Mouse (Mus musculus) liver, embryonic 15.5 days (tissue): ENCODE measurements around the gene Hnf4a. TPM values are rescaled to one million over a fixed set of nuclear protein-coding genes. Genes with fewer than 3 reads are reported as not detected.
"Not testable (repeated sequence)": the region's sequence is repeated elsewhere in the genome, so short reads cannot be mapped to it uniquely, and the experiment has no call there.

Source experiments
- ATAC-seq: fragments of 200-750 bp; cut with Nextera tagmentation; 2 replicates; pipeline ENCODE4 v1.8.0; 2017; ENCODE audit warnings: moderate number of reproducible peaks, mild to moderate bottlenecking, moderate library complexity; ENCODE audit not compliant: insufficient read depth
- H3K27ac ChIP-seq: fragments of 300-500 bp; sonication (generic); replicated peaks from 2 replicates; pipeline ENCODE4 v1.5.1; 2015; ENCODE audit warnings: mild to moderate bottlenecking, inconsistent platforms
- H3K27me3 ChIP-seq: fragments of 300-500 bp; sonication (generic); 2 replicates; pipeline ENCODE4 v1.6.1; 2015; ENCODE audit warnings: mild to moderate bottlenecking, inconsistent platforms
- H3K36me3 ChIP-seq: fragments of 300-500 bp; sonication (generic); replicated peaks from 2 replicates; pipeline ENCODE4 v1.6.1; 2015; ENCODE audit warnings: moderate library complexity, mild to moderate bottlenecking, inconsistent platforms
- H3K4me1 ChIP-seq: fragments of 300-500 bp; sonication (generic); replicated peaks from 2 replicates; pipeline ENCODE4 v1.6.1; 2015; ENCODE audit warnings: inconsistent platforms
- H3K4me2 ChIP-seq: fragments of 300-500 bp; sonication (generic); 2 replicates; pipeline ENCODE4 v1.6.1; 2015; ENCODE audit warnings: moderate library complexity, mild to moderate bottlenecking, inconsistent platforms
- H3K4me3 ChIP-seq: fragments of 300-500 bp; sonication (generic); replicated peaks from 2 replicates; pipeline ENCODE4 v1.5.1; 2015; ENCODE audit warnings: mild to moderate bottlenecking, inconsistent platforms
- H3K9ac ChIP-seq: fragments of 300-500 bp; sonication (generic); 2 replicates; pipeline ENCODE4 v1.6.1; 2015; ENCODE audit warnings: moderate library complexity, mild to moderate bottlenecking, inconsistent platforms
- H3K9me3 ChIP-seq: fragments of 300-500 bp; sonication (generic); replicated peaks from 2 replicates; pipeline ENCODE4 v1.6.1; 2016; ENCODE audit warnings: inconsistent platforms
- WGBS: fragments of 180-500 bp; shearing (Covaris S2); methylation state at CpG from one replicate; pipeline ENCODE4 v1.1.7; 2015; ENCODE audit warnings: mixed read lengths; ENCODE audit not compliant: insufficient replicate concordance; 5-methylcytosine and 5-hydroxymethylcytosine counted together
- polyA plus RNA-seq: library from polyadenylated mRNA; unstranded; fragments of >200 nt; fragmentation: Nextera tagmentation; extraction: Ambion mirVana; gene quantifications from 2 replicates; pipeline ENCODE4 v1.2.1, GENCODE M21; 2015

Gene Hnf4a
- polyA plus RNA-seq: 17.0 and 19.0 TPM in 2 replicates

DNA sequence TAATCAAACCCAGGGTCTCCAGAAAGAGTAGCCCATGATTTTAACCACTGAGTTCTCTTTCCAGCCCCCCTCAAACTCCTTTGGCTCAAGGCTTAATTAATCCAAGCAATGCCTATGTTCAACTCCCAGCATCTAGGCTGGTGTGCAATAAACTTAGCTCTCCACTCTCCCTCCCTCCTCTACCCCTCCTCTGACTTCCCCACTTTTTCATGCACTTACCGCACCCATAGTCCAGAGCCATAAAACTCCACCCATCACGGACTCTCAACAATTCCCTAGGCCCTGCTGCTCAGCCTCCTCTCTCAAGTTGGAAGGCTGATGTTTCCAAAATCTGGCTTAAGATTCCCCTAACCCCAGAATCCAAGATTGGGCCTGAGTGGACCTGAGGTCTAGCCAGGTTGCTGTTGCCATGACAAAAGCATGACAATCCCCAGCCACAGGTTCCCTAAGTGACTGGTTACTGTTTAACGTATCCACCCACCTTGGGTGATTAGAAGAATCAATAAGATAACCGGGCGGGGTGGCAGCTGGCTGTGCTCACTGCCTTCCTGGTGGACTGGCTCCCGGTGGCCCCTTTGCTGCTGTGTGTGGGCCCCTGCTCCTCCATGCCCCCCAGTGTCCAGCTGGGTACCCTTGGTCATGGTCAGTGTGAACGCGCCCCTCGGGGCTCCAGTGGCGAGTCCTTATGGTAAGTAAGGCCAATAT lies at the start of gene Hnf4a:
TSS of gene Hnf4a (plus strand) at position 509 of the 705 bp plus-strand sequence.
- no peak within 1 kb of the TSS for H3K9ac ChIP-seq
- peak within 1 kb of the TSS; percentile 34 for H3K4me2 ChIP-seq
- peak within 1 kb of the TSS; percentile 49 for H3K4me3 ChIP-seq
- H3K36me3 ChIP-seq: no peaks in the 10 kb centered on the region
- no peaks in the 10 kb centered on the region for H3K27me3 ChIP-seq
- WGBS: 57% methylated on average over 10 of the region's 10 CpGs
- no peaks in the 10 kb centered on the region for H3K4me1 ChIP-seq
- peak; percentile 59 for ATAC-seq
- 0 out of 2 replicates have a peak within 1 kb of the TSS, but pooled peaks have one; percentile 33 for H3K27ac ChIP-seq
- H3K9me3 ChIP-seq: no peaks in the 10 kb centered on the region

DNA sequence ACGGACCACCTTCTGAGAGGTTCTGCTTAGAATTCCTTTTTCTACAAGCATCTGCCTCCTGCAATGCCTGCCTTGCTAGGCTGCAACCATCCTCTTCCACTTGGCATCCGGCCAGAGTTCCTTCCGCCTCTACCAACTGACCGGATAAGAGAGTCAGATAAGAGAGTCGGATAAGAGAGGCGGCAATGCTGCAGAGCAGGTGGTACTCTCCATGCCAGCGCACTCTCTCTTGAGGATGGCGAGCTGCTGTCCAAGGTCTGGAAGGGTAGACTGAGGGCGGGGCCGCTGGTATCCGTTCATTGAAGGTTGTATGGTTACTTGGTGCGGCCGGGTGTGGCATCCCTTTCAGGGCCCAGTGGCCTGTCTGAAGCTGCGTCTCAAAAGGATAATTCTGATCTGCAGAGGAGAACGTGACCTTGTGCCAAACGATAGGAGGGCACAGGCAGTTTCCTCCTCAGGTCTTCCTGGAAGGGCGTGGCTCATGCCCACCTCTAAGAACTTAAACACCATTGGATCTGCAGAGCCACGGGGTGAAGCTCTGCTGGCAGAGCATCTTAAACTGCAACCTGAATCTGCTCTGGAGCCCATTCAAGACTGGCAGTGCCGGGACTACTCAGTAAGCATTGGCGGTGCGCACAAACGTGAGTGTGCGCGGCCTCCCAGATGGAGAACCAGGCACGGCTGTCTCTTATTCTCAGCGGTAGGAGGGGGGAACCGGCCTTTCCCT lies 47.9 kb upstream of the Hnf4a start:
- no peak overlapping the region for H3K4me2 ChIP-seq
- H3K27ac ChIP-seq: no peak overlapping the region
- H3K4me1 ChIP-seq: peaks cover 4% of the 10 kb centered on the region; the same call in 1 of the 2 replicates
- no peaks in the 10 kb centered on the region for H3K9me3 ChIP-seq
- 35% methylated on average over 27 of the region's 27 CpGs for whole genome bisulfite sequencing
- no peaks in the 10 kb centered on the region for H3K36me3 ChIP-seq
- no peak overlapping the region for H3K9ac ChIP-seq
- ATAC-seq: no peak
- no peak overlapping the region for H3K4me3 ChIP-seq
- peaks cover 26% of the 10 kb centered on the region for H3K27me3 ChIP-seq

DNA sequence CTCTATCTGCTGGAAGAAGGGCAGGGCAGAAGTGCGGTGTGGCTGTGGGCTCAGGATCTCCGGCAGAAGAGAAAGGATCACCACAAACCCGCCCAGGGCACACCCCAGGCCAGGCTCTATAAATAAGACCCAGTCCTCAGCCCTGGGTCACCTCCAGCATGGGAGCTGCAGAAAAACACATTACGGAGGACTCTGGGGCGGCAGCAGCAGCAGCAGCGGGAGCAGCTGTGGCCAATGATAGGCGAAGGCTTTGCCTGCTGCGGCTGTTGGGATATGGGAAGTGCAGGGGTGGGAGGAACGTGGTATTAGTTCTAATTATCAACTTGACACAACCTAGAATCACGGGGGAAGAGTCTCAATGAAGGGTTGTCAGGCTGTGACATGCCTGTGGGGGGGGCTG lies 47.2 kb upstream of the Hnf4a start:
- WGBS: 37% methylated on average over 10 of the region's 10 CpGs
- Histone ChIP-seq H3K4me3 (no peak overlapping the region), H3K27me3 (peaks cover 26% of the 10 kb centered on the region), H3K4me2 (no peak overlapping the region), H3K9me3 (no peaks in the 10 kb centered on the region), H3K27ac (no peak overlapping the region), H3K4me1 (peaks cover 4% of the 10 kb centered on the region; the same call in 1 of the 2 replicates), H3K9ac (no peak overlapping the region), H3K36me3 (no peaks in the 10 kb centered on the region)
- no peak for ATAC-seq

- H3K9me3 ChIP-seq: no peaks in the 10 kb centered on the region
These were observed 46.0 kb upstream of the Hnf4a start for GRCm38 (mm10) chr2:163460622-163461021.

DNA sequence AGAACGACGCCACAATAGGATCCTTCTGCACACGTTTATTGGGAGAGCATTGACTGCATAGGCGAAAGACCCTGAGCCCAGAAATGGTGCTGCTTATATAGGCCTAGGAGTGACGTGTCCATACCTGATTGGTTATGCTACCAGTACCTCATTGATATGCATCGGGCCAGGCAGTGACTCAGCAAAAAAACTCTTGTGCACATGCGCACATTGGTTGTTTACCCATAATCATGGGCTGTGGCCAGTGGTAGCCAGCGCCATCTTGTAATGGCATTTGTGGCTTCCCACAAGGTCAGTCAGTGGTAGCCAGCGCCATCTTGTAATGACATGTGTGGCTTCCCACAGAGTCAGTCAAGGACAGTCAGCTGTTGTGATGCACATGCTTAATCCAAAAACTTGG lies 45.3 kb upstream of the Hnf4a start:
- not testable (repeated sequence) for H3K36me3 ChIP-seq, H3K4me2 ChIP-seq, H3K27ac ChIP-seq, H3K9ac ChIP-seq, H3K4me1 ChIP-seq, H3K4me3 ChIP-seq, ATAC-seq, H3K9me3 ChIP-seq
- WGBS: 75% methylated on average over 9 of the region's 9 CpGs
- H3K27me3 ChIP-seq: peaks cover 26% of the 10 kb centered on the region

More at GRCm38 (mm10) chr2:163460622-163461021, 46.0 kb upstream of the Hnf4a start:
- H3K9ac ChIP-seq: no peak overlapping the region
- 76% methylated on average over 8 of the region's 8 CpGs for WGBS
- no peak for ATAC-seq
- H3K36me3 ChIP-seq: no peaks in the 10 kb centered on the region
- H3K27me3 ChIP-seq: peaks cover 26% of the 10 kb centered on the region
- H3K4me2 ChIP-seq: no peak overlapping the region
- peaks cover 4% of the 10 kb centered on the region; the same call in 1 of the 2 replicates for H3K4me1 ChIP-seq
- H3K4me3 ChIP-seq: no peak overlapping the region
- no peak overlapping the region for H3K27ac ChIP-seq

DNA sequence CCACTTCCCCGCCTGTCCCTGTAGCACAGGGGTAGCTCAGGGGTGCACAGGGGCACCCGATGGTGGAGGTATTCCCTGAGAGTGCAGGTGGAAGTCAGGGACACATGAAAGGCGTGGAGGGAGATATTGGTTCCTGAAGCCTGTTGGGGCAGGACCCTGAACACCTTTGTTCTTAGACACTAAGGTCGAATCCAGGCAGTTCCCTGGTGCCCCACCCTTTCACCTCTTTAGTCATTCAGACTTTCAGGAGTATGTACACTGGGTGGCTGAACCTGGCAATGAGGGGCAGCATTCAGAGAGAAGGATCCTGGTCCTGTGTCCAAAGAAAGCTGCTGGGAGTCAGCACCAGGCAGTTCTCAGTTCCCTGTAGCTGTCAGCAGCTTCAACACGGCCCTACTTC lies 44.2 kb upstream of the Hnf4a start:
- Histone ChIP-seq H3K9me3 (no peaks in the 10 kb centered on the region), H3K36me3 (0 out of 2 replicates have a peak, but pooled peaks cover 4% of the 10 kb centered on the region), H3K27me3 (peaks cover 26% of the 10 kb centered on the region), H3K9ac (no peak overlapping the region), H3K4me2 (no peak overlapping the region), H3K4me1 (peaks cover 4% of the 10 kb centered on the region; the same call in 1 of the 2 replicates), H3K27ac (no peak overlapping the region), H3K4me3 (no peak overlapping the region)
- 46% methylated on average over 5 of the region's 5 CpGs for WGBS
- no peak for ATAC-seq

DNA sequence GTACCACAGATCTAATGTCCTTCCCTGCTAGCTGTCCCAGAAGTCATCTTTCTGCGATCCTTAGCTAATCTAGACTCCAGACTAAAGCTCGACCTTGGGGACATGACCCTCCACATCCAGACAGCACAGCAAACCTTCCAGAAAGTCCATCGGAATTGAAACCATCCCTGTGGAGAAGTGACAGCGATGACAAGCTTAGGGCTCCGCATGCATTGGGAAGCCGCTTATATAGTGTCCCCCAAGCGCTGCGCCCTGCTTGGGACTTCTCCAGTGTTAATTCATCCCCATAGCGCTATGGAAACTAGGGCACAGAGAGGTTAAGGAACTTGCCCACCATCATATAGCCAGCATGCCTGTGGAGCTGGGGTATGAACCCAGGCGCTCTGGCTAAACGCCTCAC lies 43.8 kb upstream of the Hnf4a start:
- no peak for ATAC-seq
- no peaks in the 10 kb centered on the region for H3K9me3 ChIP-seq
- WGBS: 61% methylated on average over 11 of the region's 11 CpGs
- no peak overlapping the region for H3K4me3 ChIP-seq
- peaks cover 7% of the 10 kb centered on the region; the same call in 1 of the 2 replicates for H3K36me3 ChIP-seq
- H3K27ac ChIP-seq: no peak overlapping the region
- H3K4me2 ChIP-seq: no peak overlapping the region
- no peak overlapping the region for H3K9ac ChIP-seq
- peaks cover 4% of the 10 kb centered on the region; the same call in 1 of the 2 replicates for H3K4me1 ChIP-seq
- H3K27me3 ChIP-seq: peaks cover 22% of the 10 kb centered on the region

DNA sequence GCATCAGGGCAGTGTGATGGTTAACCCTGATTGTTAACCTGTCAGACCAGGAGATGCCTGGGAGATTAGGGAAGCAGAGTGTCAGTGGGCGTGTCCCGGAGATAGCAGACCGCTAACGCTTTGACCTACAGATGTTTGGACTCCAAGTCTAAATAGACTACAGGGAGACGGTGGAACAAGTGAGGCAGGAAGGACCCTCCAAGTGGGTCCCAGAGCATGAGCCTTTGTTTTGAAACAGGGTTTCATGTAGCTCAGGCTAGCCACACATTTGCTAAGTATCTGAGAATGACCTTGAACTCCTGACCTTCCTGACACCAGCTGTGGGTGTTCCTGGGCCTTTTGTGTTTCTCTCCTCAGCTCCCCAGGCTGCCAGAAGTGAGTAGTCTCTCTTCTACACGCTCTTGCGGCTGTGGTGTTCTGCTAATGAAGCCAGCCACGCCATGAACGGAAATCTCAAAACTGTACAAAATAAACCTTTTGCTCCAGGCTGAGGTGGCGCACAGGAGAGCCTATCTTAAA lies 43.3 kb upstream of the Hnf4a start:
- Histone ChIP-seq H3K9ac (no peak overlapping the region), H3K9me3 (no peaks in the 10 kb centered on the region)
- ATAC-seq: no peak

DNA sequence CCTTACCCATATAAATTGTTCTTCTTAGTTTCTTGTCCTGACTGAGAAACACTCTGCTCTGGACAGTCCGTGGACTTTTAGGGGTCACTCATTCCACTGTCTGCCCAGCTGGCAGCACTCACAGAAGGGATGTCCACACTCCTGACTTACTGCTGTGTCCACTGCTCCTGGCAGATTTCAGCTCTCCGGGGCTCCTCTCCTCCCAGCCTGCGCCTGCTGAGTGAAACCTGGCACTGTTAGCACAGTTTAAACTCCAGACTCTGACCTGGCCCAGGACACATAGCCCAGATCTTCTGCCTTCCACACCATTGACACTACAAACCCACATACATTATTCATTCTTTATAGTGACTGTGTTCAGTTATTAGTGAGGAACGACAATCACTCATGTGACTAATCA lies 42.6 kb upstream of the Hnf4a start:
- H3K9me3 ChIP-seq: no peaks in the 10 kb centered on the region

More for the DNA sequence above, 43.3 kb upstream of the Hnf4a start:
- WGBS: 53% methylated on average over 10 of the region's 10 CpGs
- Histone ChIP-seq H3K36me3 (peaks cover 12% of the 10 kb centered on the region; the same call in 1 of the 2 replicates), H3K4me3 (no peak overlapping the region), H3K27me3 (peaks cover 16% of the 10 kb centered on the region), H3K27ac (no peak overlapping the region), H3K4me2 (no peak overlapping the region), H3K4me1 (peaks cover 4% of the 10 kb centered on the region; the same call in 1 of the 2 replicates)

GRCm38 (mm10) chr2:163464562-163464961 lies 42.0 kb upstream of the Hnf4a start:
- no peaks in the 10 kb centered on the region for H3K9me3 ChIP-seq
- 64% methylated on average over 6 of the region's 6 CpGs for WGBS
- ATAC-seq: no peak

More for the DNA sequence above, 42.6 kb upstream of the Hnf4a start:
- no peak for ATAC-seq
- H3K27me3 ChIP-seq: peaks cover 10% of the 10 kb centered on the region
- H3K4me1 ChIP-seq: peaks cover 4% of the 10 kb centered on the region; the same call in 1 of the 2 replicates
- 61% methylated on average over 4 of the region's 4 CpGs for WGBS
- H3K27ac ChIP-seq: no peak overlapping the region
- no peak overlapping the region for H3K4me2 ChIP-seq
- no peak overlapping the region for H3K9ac ChIP-seq
- no peak overlapping the region for H3K4me3 ChIP-seq
- peaks cover 17% of the 10 kb centered on the region; the same call in 1 of the 2 replicates for H3K36me3 ChIP-seq

DNA sequence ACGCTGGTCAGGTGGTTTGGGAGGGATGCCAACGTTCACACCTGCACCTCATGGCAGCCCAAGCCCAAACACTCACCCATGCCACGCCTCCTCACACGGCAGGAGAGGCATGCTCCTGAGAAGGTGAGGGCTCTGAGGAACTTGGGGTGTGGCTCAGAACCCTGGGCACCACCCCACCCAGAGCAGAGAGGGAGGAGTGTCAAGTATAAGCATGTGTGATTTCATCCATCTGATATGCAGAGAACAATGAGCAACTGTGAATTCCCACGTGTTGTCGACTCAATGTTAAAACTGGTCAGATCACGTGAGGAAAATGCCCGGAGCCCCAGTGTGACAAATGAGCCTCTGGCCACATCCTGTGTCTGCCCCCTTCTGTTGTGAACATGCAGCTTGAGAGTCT lies 39.8 kb upstream of the Hnf4a start:
- Histone ChIP-seq H3K27ac (no peak overlapping the region), H3K36me3 (peaks cover 28% of the 10 kb centered on the region), H3K27me3 (no peaks in the 10 kb centered on the region; the same call in 1 of the 2 replicates), H3K4me3 (no peak overlapping the region), H3K9ac (no peak overlapping the region), H3K4me2 (no peak overlapping the region), H3K9me3 (no peaks in the 10 kb centered on the region), H3K4me1 (peaks cover 13% of the 10 kb centered on the region)
- ATAC-seq: no peak
- 52% methylated on average over 8 of the region's 8 CpGs for WGBS

More at GRCm38 (mm10) chr2:163464562-163464961, 42.0 kb upstream of the Hnf4a start:
- Histone ChIP-seq H3K4me3 (no peak overlapping the region), H3K4me2 (no peak overlapping the region), H3K4me1 (peaks cover 4% of the 10 kb centered on the region; the same call in 1 of the 2 replicates), H3K36me3 (peaks cover 22% of the 10 kb centered on the region), H3K27me3 (peaks cover 4% of the 10 kb centered on the region), H3K9ac (no peak overlapping the region), H3K27ac (no peak overlapping the region)
